Mouse (Mus musculus) lung, embryonic 15.5 days (tissue): Measurements from ENCODE around the gene Wnt7a. TPM values are rescaled to one million over a fixed set of nuclear protein-coding genes. Genes with fewer than 3 reads are reported as not detected.

ENCODE experiments used
- ATAC-seq: fragments of 200-750 bp; cut with Nextera tagmentation; 2 replicates; pipeline ENCODE4 v1.8.0; 2017; ENCODE audit warnings: moderate number of reproducible peaks, borderline replicate concordance; ENCODE audit not compliant: low FRiP score, low TSS enrichment; ENCODE audit errors: extremely low read depth
- H3K27ac ChIP-seq: fragments of 300-500 bp; sonication (generic); 2 replicates; pipeline ENCODE4 v1.5.1; 2015; ENCODE audit warnings: moderate library complexity, mild to moderate bottlenecking, inconsistent platforms
- H3K27me3 ChIP-seq: fragments of 300-500 bp; sonication (generic); 2 replicates; pipeline ENCODE4 v1.6.1; 2015; ENCODE audit warnings: inconsistent platforms
- H3K36me3 ChIP-seq: fragments of 300-500 bp; sonication (generic); 2 replicates; pipeline ENCODE4 v1.6.1; 2015; ENCODE audit warnings: inconsistent platforms
- H3K4me1 ChIP-seq: fragments of 300-500 bp; sonication (generic); 2 replicates; pipeline ENCODE4 v1.6.1; 2015; ENCODE audit warnings: inconsistent platforms
- H3K4me2 ChIP-seq: fragments of 300-500 bp; sonication (generic); 2 replicates; pipeline ENCODE4 v1.6.1; 2015; ENCODE audit warnings: inconsistent platforms, mild to moderate bottlenecking, moderate library complexity
- H3K4me3 ChIP-seq: fragments of 300-500 bp; sonication (generic); 2 replicates; pipeline ENCODE4 v1.5.1; 2015; ENCODE audit warnings: mild to moderate bottlenecking, inconsistent platforms
- H3K9ac ChIP-seq: fragments of 300-500 bp; sonication (generic); 2 replicates; pipeline ENCODE4 v1.6.1; 2015; ENCODE audit warnings: inconsistent platforms
- H3K9me3 ChIP-seq: fragments of 300-500 bp; sonication (generic); 2 replicates; pipeline ENCODE4 v1.6.1; 2016; ENCODE audit warnings: inconsistent platforms
- WGBS: fragments of 180-500 bp; shearing (Covaris S2); methylation state at CpG from one replicate; pipeline ENCODE4 v1.1.7; 2015; 5-methylcytosine and 5-hydroxymethylcytosine counted together
- polyA plus RNA-seq: library from polyadenylated mRNA; unstranded; fragments of >200 nt; fragmentation: Nextera tagmentation; extraction: Ambion mirVana; gene quantifications from 2 replicates; pipeline ENCODE4 v1.2.1, GENCODE M21; 2015

Wnt7a gene
- polyA plus RNA-seq, 1 experiment from 2014 or later: 1.8 TPM

DNA sequence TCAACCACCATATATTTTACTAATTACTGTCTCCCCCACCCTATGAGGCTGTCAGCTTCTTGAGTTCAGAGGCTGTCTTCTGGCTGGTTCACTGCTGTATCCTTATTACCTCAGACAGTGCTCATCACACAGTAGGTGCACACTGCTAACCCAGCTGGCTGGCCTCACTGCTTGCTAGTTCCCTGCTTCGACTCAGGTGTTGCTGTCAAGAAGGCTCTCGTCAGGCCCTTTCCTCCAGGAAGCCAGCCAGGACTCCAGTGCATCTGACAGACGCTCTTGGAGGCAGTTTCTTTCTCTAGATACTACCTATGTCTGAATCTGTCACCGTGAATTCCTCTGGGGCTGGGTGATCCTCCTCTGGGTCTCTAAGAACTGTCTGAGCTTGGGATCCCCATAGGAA is 85.6 kb downstream of the Wnt7a start:
- Histone ChIP-seq H3K9me3 (no peaks in the 10 kb centered on the region), H3K36me3 (no peaks in the 10 kb centered on the region), H3K4me2 (no peak overlapping the region), H3K4me1 (no peaks in the 10 kb centered on the region), H3K27ac (no peak overlapping the region), H3K9ac (no peak overlapping the region), H3K27me3 (no peaks in the 10 kb centered on the region), H3K4me3 (no peak overlapping the region)
- WGBS: 72% methylated on average over 4 of the region's 4 CpGs
- ATAC-seq: no peak

DNA sequence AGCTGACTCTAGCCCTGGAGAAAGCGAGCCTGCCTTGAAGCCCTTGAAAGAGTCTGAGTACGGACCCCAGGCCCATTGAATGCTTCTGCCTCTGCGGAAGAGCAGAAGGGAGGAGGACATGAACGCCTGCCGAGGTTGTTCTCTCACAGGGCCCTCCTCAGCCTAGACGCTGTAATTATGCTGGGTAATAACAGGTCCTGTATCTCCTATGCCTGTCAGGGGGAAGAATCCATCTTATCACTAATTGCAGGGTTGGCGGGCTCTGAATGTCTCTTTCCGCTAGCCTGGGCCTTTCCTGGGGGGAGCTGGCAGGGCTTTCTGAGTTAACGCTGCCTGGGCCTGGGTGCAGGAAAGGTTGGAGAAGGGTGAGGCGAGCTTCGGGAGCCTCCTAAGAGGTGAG is 86.4 kb downstream of the Wnt7a start:
- WGBS: 56% methylated on average over 11 of the region's 11 CpGs
- no peak for ATAC-seq

GRCm38 (mm10) chr6:91322001-91322772 is 89.0 kb downstream of the Wnt7a start:
- no peaks in the 10 kb centered on the region for H3K27me3 ChIP-seq
- no peak overlapping the region for H3K27ac ChIP-seq
- no peak overlapping the region for H3K4me2 ChIP-seq
- H3K9me3 ChIP-seq: no peaks in the 10 kb centered on the region
- no peaks in the 10 kb centered on the region for H3K36me3 ChIP-seq
- ATAC-seq: no peak
- no peaks in the 10 kb centered on the region for H3K4me1 ChIP-seq
- no peak overlapping the region for H3K9ac ChIP-seq
- WGBS: 77% methylated on average over 9 of the region's 9 CpGs
- H3K4me3 ChIP-seq: no peak overlapping the region

More for the DNA sequence above, 86.4 kb downstream of the Wnt7a start:
- H3K27ac ChIP-seq: no peak overlapping the region
- H3K27me3 ChIP-seq: no peaks in the 10 kb centered on the region
- H3K4me3 ChIP-seq: no peak overlapping the region
- no peaks in the 10 kb centered on the region for H3K36me3 ChIP-seq
- no peaks in the 10 kb centered on the region for H3K9me3 ChIP-seq
- H3K4me2 ChIP-seq: no peak overlapping the region
- no peak overlapping the region for H3K9ac ChIP-seq
- no peaks in the 10 kb centered on the region for H3K4me1 ChIP-seq

Other genes starting within 250 kb of the Wnt7a start
- 53.0 and 65.0 TPM in 2 replicates for gene Fbln2, start 198.9 kb downstream of the Wnt7a start, polyA plus RNA-seq
- gene Chchd4, start 62.2 kb upstream of the Wnt7a start, polyA plus RNA-seq: 24.7 and 25.2 TPM in 2 replicates
- gene Tmem43, start 62.3 kb upstream of the Wnt7a start, polyA plus RNA-seq: 50.9 and 52.5 TPM in 2 replicates
- gene Xpc, start 104.5 kb upstream of the Wnt7a start, polyA plus RNA-seq: 16.4 and 17.2 TPM in 2 replicates
- gene Lsm3, start 104.6 kb upstream of the Wnt7a start, polyA plus RNA-seq: 272 and 305 TPM in 2 replicates